Mouse (Mus musculus) left cerebral cortex, adult 18-20 months (tissue): ENCODE results near the gene Paqr9. TPM values are rescaled to one million over a fixed set of nuclear protein-coding genes. Genes with fewer than 3 reads are reported as not detected.

ENCODE experiments used
- total RNA-seq, 2 experiments: library from RNA; stranded (reverse); gene quantifications; 2 replicates each; pipeline ENCODE4 v1.2.3; 2021

Paqr9 gene
- total RNA-seq, 2 experiments from 2014 or later = 31.8 to 32.1 TPM

Other genes starting within 250 kb of the Paqr9 start
- 10 to 100 TPM; 57.1 to 64.1 TPM for gene Chst2, start 152.9 kb upstream of the Paqr9 start, total RNA-seq
- gene U2surp, start 47.7 kb upstream of the Paqr9 start, total RNA-seq = 10 to 100 TPM; 59.8 to 61.0 TPM
- gene Pcolce2, start 77.9 kb downstream of the Paqr9 start, total RNA-seq = 1 to 10 TPM; 2.1 to 3.5 TPM
- gene Trpc1, start 190.7 kb downstream of the Paqr9 start, total RNA-seq = 10 to 100 TPM; 48.6 TPM